Mouse (Mus musculus): ENCODE data around the gene Stat4. TPM values are rescaled to one million over a fixed set of nuclear protein-coding genes. Genes with fewer than 3 reads are reported as not detected.

The Stat4 gene
- polyA plus RNA-seq, 1 experiment from 2014 or later = 12.0 TPM

DNA sequence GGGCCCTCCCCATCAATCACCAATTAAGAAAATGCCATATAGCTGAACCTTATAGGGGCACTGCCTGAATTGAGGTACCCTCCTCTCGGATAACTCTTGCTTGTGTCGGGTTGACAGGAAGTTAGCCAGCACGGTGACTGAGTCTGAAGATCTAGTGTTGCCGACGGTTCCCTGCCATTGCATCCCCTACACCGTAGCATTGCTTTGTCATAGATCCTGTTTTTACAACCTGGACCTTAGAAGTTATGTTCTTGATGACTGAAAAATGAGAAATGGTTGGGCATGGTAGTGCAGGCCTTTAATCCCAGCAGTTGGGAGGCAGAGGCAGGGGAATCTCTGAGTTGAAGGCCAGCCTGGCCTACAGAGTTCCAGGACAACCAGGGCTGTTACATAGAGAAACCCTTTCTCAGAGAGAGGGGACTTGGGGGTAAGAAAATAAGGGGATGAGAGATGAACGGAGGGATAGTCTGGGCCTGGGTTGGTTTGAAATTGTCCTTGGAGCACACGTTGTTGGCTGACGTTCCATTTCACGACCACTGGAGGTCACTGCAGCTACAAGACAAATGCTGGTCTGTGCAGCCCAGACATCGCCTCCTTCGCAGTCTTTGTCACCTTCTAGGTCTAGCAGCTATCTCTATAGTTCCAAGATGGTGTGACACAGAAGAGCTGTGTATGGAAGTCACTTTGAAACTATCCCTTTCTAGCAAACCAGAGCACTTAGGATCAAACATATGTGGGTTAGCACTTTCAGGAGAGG, 159.4 kb downstream of the Stat4 start:
- H3K36me3 ChIP-seq (ENCODE audit: control insufficient read depth, insufficient read depth, low read length) = no peaks in the 10 kb centered on the region
- no peaks in the 10 kb centered on the region for H3K9me3 ChIP-seq (ENCODE audit: control insufficient read depth, low read length)
- 57% methylated on average over 12 of the region's 12 CpGs for WGBS
- peak; percentile 78 for ATAC-seq (replicated peaks; ENCODE audit: low FRiP score)
- no peaks in the 10 kb centered on the region for H3K4me1 ChIP-seq (replicated peaks; ENCODE audit: control insufficient read depth, insufficient read depth, low read length)
- no peaks in the 10 kb centered on the region for H3K27me3 ChIP-seq (ENCODE audit: control insufficient read depth, insufficient read depth, low read length)
- peak; percentile 67 for DNase-seq (ENCODE audit: low spot score)
- H3K27ac ChIP-seq (ENCODE audit: low read depth, low read length) = no peak overlapping the region
- H3K4me2 ChIP-seq (ENCODE audit: low read depth, low read length, severe bottlenecking) = no peak overlapping the region
- no peak overlapping the region for H3K9ac ChIP-seq (ENCODE audit: low read length)
- H3K4me3 ChIP-seq (ENCODE audit: low read depth, low read length) = no peak overlapping the region

DNA sequence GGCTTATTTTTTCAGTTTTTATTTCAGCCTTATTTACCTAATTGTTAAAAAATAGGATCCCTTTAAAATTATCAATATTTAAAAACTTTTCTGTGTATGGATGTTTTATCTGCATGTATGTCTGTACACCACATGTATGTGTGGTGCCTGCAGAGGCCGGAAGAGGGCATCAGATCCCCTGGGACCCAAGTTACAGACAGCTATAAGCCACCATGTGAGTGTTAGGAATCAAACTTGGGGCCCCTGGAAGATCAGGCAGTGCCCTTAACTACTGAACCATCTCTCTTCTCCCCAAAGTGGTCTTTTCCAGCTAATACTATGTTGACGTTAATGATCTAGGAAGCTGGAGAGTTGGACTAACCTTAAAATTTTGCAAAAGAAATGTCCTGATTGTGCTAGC, 160.5 kb downstream of the Stat4 start:
- Histone ChIP-seq H3K36me3 (ENCODE audit: control insufficient read depth, insufficient read depth, low read length) (no peaks in the 10 kb centered on the region), H3K9me3 (ENCODE audit: control insufficient read depth, low read length) (no peaks in the 10 kb centered on the region), H3K4me3 (ENCODE audit: low read depth, low read length) (no peak overlapping the region), H3K4me1 (replicated peaks; ENCODE audit: control insufficient read depth, insufficient read depth, low read length) (no peaks in the 10 kb centered on the region), H3K27me3 (ENCODE audit: control insufficient read depth, insufficient read depth, low read length) (no peaks in the 10 kb centered on the region), H3K9ac (ENCODE audit: low read length) (no peak overlapping the region), H3K27ac (ENCODE audit: low read depth, low read length) (no peak overlapping the region), H3K4me2 (ENCODE audit: low read depth, low read length, severe bottlenecking) (no peak overlapping the region)
- no peak for DNase-seq (ENCODE audit: low spot score)
- WGBS = 88% methylated on average over 2 of the region's 2 CpGs
- ATAC-seq (replicated peaks; ENCODE audit: low FRiP score) = no peak

DNA sequence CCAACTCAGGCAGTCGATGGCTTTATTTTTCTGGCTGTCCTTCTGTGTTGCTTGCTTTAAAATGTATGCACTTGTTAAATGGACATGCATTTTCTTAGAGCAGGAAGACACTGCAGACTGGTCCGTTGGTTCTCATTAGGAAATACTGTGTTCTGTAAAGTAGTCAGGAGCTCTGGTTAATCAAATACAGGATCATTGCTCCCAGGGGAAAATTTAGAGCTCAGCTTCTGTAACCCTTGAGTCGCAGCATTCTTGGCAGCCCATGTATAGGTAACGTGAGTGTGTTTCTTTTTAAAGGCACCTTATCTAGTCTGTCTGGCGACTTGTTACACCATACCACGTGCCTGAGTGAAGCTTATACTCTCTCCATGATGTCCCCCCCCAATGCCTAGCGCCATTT, 161.2 kb downstream of the Stat4 start:
- no peak for DNase-seq (ENCODE audit: low spot score)
- no peak overlapping the region for H3K4me2 ChIP-seq (ENCODE audit: low read depth, low read length, severe bottlenecking)
- no peak for ATAC-seq (replicated peaks; ENCODE audit: low FRiP score)

DNA sequence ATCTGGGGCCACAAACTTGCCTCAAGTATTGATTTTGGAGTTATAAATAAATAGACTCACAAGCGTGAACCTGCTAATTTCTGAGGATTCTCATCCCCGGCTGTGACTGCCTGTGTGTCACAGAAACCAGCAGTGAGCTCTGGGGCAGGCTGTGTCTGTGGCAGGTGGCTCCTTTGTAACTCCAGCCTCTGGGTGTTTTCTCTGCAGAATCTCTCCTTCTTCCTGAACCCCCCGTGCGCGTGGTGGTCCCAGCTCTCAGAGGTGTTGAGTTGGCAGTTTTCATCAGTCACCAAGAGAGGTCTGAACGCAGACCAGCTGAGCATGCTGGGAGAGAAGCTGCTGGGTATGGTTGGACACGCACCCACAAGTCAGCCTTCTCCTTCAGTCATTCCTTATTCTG, 161.7 kb downstream of the Stat4 start:
- no peak overlapping the region for H3K27ac ChIP-seq (ENCODE audit: low read depth, low read length)
- H3K4me3 ChIP-seq (ENCODE audit: low read depth, low read length) = no peak overlapping the region
- no peaks in the 10 kb centered on the region for H3K9me3 ChIP-seq (ENCODE audit: control insufficient read depth, low read length)
- H3K4me2 ChIP-seq (ENCODE audit: low read depth, low read length, severe bottlenecking) = no peak overlapping the region
- no peak for DNase-seq (ENCODE audit: low spot score)
- no peaks in the 10 kb centered on the region for H3K4me1 ChIP-seq (replicated peaks; ENCODE audit: control insufficient read depth, insufficient read depth, low read length)
- whole genome bisulfite sequencing = 83% methylated on average over 7 of the region's 7 CpGs
- no peaks in the 10 kb centered on the region for H3K27me3 ChIP-seq (ENCODE audit: control insufficient read depth, insufficient read depth, low read length)
- no peaks in the 10 kb centered on the region for H3K36me3 ChIP-seq (ENCODE audit: control insufficient read depth, insufficient read depth, low read length)
- no peak overlapping the region for H3K9ac ChIP-seq (ENCODE audit: low read length)
- ATAC-seq (replicated peaks; ENCODE audit: low FRiP score) = no peak

More for the DNA sequence above, 161.2 kb downstream of the Stat4 start:
- Histone ChIP-seq H3K36me3 (ENCODE audit: control insufficient read depth, insufficient read depth, low read length) (no peaks in the 10 kb centered on the region), H3K27me3 (ENCODE audit: control insufficient read depth, insufficient read depth, low read length) (no peaks in the 10 kb centered on the region), H3K9me3 (ENCODE audit: control insufficient read depth, low read length) (no peaks in the 10 kb centered on the region), H3K9ac (ENCODE audit: low read length) (no peak overlapping the region), H3K27ac (ENCODE audit: low read depth, low read length) (no peak overlapping the region), H3K4me3 (ENCODE audit: low read depth, low read length) (no peak overlapping the region), H3K4me1 (replicated peaks; ENCODE audit: control insufficient read depth, insufficient read depth, low read length) (no peaks in the 10 kb centered on the region)
- WGBS = 77% methylated on average over 7 of the region's 7 CpGs

DNA sequence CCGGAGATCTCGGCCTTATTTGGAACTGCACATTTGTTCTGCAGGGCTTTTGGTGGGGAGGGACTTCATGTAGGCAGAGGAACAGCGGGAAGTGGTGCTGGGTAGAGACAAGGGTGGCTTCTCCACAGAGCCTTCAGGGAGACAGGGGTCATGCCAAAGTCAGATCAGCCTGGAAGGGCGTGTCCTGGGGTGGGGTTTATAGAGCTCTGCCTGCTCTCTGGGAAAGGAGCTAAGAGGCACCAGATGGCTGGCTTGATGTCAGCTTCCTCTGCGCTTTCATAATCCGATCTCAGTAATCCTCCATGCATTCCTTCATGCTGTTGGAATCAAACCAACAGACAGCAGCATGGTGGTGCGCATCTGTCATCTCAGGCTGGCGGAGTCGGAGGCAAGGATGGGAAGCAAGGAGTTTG, 163.0 kb downstream of the Stat4 start:
- 63% methylated on average over 9 of the region's 9 CpGs for WGBS
- no peaks in the 10 kb centered on the region for H3K4me1 ChIP-seq (replicated peaks; ENCODE audit: control insufficient read depth, insufficient read depth, low read length)
- DNase-seq (ENCODE audit: low spot score) (no peak), ATAC-seq (replicated peaks; ENCODE audit: low FRiP score) (no peak)
- H3K4me3 ChIP-seq (ENCODE audit: low read depth, low read length) = no peak overlapping the region
- no peak overlapping the region for H3K9ac ChIP-seq (ENCODE audit: low read length)
- H3K4me2 ChIP-seq (ENCODE audit: low read depth, low read length, severe bottlenecking) = no peak overlapping the region
- H3K27me3 ChIP-seq (ENCODE audit: control insufficient read depth, insufficient read depth, low read length) = no peaks in the 10 kb centered on the region
- H3K9me3 ChIP-seq (ENCODE audit: control insufficient read depth, low read length) = no peaks in the 10 kb centered on the region
- no peak overlapping the region for H3K27ac ChIP-seq (ENCODE audit: low read depth, low read length)
- H3K36me3 ChIP-seq (ENCODE audit: control insufficient read depth, insufficient read depth, low read length) = no peaks in the 10 kb centered on the region

DNA sequence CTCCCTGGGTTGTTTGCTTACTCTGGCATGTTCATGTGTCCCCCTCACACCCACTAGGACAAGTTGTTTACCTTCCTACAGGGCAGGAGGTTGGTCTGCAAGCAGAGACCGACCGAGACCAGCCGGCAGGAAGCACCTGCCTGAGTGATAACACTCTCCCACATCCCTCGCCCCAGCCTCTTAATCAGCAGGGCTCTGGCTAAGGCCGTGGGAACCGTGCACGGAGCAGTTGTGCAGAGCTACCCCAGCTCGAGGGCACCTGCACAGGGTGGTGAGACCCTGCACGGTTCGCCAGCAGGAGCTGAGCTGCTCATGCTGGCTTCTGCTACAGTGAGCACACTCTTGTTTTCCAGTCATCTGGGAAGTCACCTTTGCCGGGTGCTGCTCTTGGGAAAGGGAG, 163.7 kb downstream of the Stat4 start:
- Histone ChIP-seq H3K36me3 (ENCODE audit: control insufficient read depth, insufficient read depth, low read length) (no peaks in the 10 kb centered on the region), H3K9ac (ENCODE audit: low read length) (no peak overlapping the region), H3K27ac (ENCODE audit: low read depth, low read length) (no peak overlapping the region), H3K4me2 (ENCODE audit: low read depth, low read length, severe bottlenecking) (no peak overlapping the region), H3K4me1 (replicated peaks; ENCODE audit: control insufficient read depth, insufficient read depth, low read length) (no peaks in the 10 kb centered on the region), H3K4me3 (ENCODE audit: low read depth, low read length) (no peak overlapping the region), H3K9me3 (ENCODE audit: control insufficient read depth, low read length) (no peaks in the 10 kb centered on the region), H3K27me3 (ENCODE audit: control insufficient read depth, insufficient read depth, low read length) (no peaks in the 10 kb centered on the region)
- no peak for DNase-seq (ENCODE audit: low spot score)
- no peak for ATAC-seq (replicated peaks; ENCODE audit: low FRiP score)
- 58% methylated on average over 11 of the region's 11 CpGs for WGBS

DNA sequence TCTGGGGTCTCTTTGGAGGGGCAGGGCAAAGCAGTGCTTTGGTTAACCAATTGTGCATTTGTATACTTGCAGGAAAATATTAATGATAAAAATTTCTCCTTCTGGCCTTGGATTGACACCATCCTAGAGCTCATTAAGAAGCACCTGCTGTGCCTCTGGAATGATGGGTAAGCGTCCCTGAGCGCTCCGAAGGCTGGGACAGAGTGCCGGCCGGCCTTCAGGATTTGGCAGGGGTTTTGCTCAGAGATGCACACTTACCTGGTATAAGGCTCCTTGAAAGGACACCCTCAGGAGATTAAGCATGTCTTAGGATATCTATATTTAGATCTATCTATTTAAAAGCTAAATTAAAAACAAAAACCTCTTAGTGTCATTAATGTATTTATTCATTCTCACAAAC, 164.2 kb downstream of the Stat4 start:
- Histone ChIP-seq H3K4me3 (ENCODE audit: low read depth, low read length) (no peak overlapping the region), H3K4me2 (ENCODE audit: low read depth, low read length, severe bottlenecking) (no peak overlapping the region), H3K36me3 (ENCODE audit: control insufficient read depth, insufficient read depth, low read length) (no peaks in the 10 kb centered on the region), H3K27me3 (ENCODE audit: control insufficient read depth, insufficient read depth, low read length) (no peaks in the 10 kb centered on the region), H3K4me1 (replicated peaks; ENCODE audit: control insufficient read depth, insufficient read depth, low read length) (no peaks in the 10 kb centered on the region), H3K9ac (ENCODE audit: low read length) (no peak overlapping the region), H3K27ac (ENCODE audit: low read depth, low read length) (no peak overlapping the region), H3K9me3 (ENCODE audit: control insufficient read depth, low read length) (no peaks in the 10 kb centered on the region)
- no peak for DNase-seq (ENCODE audit: low spot score)
- 97% methylated on average over 5 of the region's 5 CpGs for WGBS
- ATAC-seq (replicated peaks; ENCODE audit: low FRiP score) = no peak

DNA sequence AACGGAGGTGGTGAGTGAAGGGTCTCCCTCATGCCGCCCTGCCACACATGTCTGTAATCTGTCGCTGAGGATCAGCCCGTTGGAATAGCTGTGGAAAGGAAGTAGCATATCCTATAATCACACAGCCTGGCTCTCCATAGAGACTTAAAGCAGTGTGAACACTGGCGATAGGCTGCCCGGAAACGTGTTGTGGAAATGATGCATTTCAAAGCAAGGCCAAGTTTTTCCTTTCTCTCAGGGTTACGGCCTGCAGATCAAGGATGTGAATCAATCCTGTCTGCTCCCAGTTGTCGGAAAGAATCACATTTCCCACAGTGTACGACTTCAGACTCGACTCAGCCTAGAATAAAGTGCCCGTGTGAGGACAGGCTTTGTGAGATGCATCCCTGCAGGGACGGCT, 165.4 kb downstream of the Stat4 start:
- ATAC-seq (replicated peaks; ENCODE audit: low FRiP score) = no peak

DNA sequence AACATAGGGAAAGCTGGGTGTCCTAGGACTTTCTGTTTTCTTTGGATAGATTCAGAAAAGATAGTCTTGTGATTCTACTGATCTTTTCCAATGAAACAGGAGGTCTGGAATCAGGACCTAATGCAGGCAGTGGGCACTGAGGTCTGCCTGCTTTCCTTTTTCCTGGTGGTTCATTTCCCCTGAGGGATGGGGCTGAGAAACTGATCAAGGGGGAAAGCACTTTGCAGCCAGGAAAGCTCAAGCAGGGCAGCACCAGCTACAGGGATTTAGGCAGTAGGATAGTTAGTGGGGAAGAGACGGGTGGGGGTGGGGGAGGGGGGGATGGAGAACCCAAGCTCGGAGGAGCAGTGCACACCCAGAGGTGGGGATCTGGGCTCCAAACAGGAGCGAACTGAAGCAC, 166.0 kb downstream of the Stat4 start:
- Histone ChIP-seq H3K27ac (ENCODE audit: low read depth, low read length) (no peak overlapping the region), H3K4me2 (ENCODE audit: low read depth, low read length, severe bottlenecking) (no peak overlapping the region), H3K4me3 (ENCODE audit: low read depth, low read length) (no peak overlapping the region), H3K27me3 (ENCODE audit: control insufficient read depth, insufficient read depth, low read length) (no peaks in the 10 kb centered on the region), H3K9ac (ENCODE audit: low read length) (no peak overlapping the region), H3K4me1 (replicated peaks; ENCODE audit: control insufficient read depth, insufficient read depth, low read length) (no peaks in the 10 kb centered on the region), H3K9me3 (ENCODE audit: control insufficient read depth, low read length) (no peaks in the 10 kb centered on the region), H3K36me3 (ENCODE audit: control insufficient read depth, insufficient read depth, low read length) (no peaks in the 10 kb centered on the region)
- WGBS = 44% methylated on average over 3 of the region's 3 CpGs
- no peak for ATAC-seq (replicated peaks; ENCODE audit: low FRiP score)
- no peak for DNase-seq (ENCODE audit: low spot score)

More for the DNA sequence above, 165.4 kb downstream of the Stat4 start:
- Histone ChIP-seq H3K36me3 (ENCODE audit: control insufficient read depth, insufficient read depth, low read length) (no peaks in the 10 kb centered on the region), H3K9me3 (ENCODE audit: control insufficient read depth, low read length) (no peaks in the 10 kb centered on the region), H3K27ac (ENCODE audit: low read depth, low read length) (no peak overlapping the region), H3K4me3 (ENCODE audit: low read depth, low read length) (no peak overlapping the region), H3K27me3 (ENCODE audit: control insufficient read depth, insufficient read depth, low read length) (no peaks in the 10 kb centered on the region), H3K4me1 (replicated peaks; ENCODE audit: control insufficient read depth, insufficient read depth, low read length) (no peaks in the 10 kb centered on the region), H3K4me2 (ENCODE audit: low read depth, low read length, severe bottlenecking) (no peak overlapping the region), H3K9ac (ENCODE audit: low read length) (no peak overlapping the region)
- WGBS = 73% methylated on average over 13 of the region's 13 CpGs
- no peak for DNase-seq (ENCODE audit: low spot score)
